Mouse (Mus musculus) gastrocnemius, adult 2 months (tissue): ENCODE measurements around the gene Fam172a. TPM values are rescaled to one million over a fixed set of nuclear protein-coding genes. Genes with fewer than 3 reads are reported as not detected.

Source experiments
- DNase-seq: peaks from one replicate; pipeline ENCODE4 v3.0.0; 2022
- H3K27ac ChIP-seq: fragments of 200-600 bp; 2 replicates; pipeline ENCODE4 v1.8.1; 2022; ENCODE audit warnings: mild to moderate bottlenecking
- H3K4me3 ChIP-seq: fragments of 200-600 bp; 2 replicates; pipeline ENCODE4 v1.8.1; 2022; ENCODE audit warnings: mild to moderate bottlenecking, moderate library complexity
- CTCF ChIP-seq: fragments of 200-600 bp; IDR thresholded peaks from 2 replicates; pipeline ENCODE4 v1.8.1; 2022; ENCODE audit warnings: antibody characterized with exemption, mild to moderate bottlenecking, moderate library complexity
- intact Hi-C: fragments of 180-260 bp; cut with DNase I; formaldehyde crosslinking; loops from one replicate; pipeline ENCODE4 v1.15.1; 2025
- total RNA-seq, 2 experiments: library from RNA; stranded (reverse); gene quantifications; 2 replicates each; pipeline ENCODE4 v1.2.3; 2021

The Fam172a gene
- total RNA-seq, 2 experiments from 2014 or later: 7.8 to 8.7 TPM

DNA sequence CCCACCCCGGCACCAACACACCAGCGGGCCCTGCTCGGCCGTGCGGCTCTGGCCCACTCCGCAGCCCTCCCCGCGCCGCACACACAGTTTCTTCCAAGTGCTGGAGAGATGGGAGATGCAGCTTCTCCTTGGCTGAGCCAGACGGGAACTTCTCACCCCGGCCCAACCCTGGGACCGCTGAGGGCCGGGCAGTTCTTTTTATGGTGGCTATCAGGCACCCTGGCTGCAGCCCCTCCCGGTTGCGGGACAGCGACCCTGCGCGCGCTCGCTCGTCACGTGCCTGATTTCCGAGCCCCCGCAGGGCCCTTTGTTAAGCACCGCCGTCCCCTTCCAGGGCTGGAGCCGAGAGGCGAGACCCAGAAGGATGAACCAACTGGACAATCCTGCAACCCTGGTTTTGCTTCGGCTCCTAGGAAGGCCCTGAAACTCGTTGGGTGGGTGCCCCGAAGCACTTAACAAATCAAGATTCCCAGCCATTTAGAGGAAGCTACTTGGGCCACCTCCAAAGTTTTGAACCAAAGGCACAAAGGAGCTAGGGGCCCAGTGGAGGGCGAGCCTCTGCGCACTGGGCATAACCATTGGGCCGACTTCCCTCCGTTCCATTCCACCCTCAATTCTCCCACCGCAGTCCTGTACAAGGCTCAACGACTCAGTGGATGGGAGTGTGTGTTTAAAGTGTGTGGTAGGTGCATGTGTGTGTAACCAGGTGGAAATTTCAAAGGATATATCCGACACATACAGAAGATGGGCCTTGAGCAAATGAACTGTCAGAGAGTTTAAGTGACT lies 477.7 kb downstream of the Fam172a start:
- intact Hi-C loops: loop anchor here (10.0 kb wide), 1 partner anchor 1135 kb away; no protein-coding TSS in a partner anchor

DNA sequence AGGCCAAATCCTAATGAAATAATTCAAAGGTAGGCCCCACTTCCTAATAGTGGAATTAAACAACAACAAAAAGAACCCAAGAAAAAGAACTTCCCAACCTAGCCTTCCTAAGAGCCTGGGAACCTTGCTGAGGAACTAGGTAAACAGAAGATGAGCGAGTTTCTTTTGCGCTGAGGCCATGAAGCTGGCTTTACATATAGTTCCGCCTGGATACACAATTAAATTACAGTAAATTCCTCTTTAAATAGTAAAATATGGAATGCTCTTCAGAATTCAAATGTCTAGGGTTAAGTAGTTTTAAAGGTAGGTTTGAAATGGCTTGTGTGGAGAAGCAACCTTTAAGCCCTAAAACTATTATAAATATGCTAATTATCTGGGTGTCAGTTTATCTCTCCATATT lies 478.4 kb downstream of the Fam172a start:
- no peak for DNase-seq
- no peak overlapping the region for H3K27ac ChIP-seq
- TF ChIP-seq CTCF: no peak
- intact Hi-C loops: loop anchor here (10.0 kb wide), 1 partner anchor 1135 kb away; no protein-coding TSS in a partner anchor
- no peak overlapping the region for H3K4me3 ChIP-seq

More for the DNA sequence above, 477.7 kb downstream of the Fam172a start:
- Histone ChIP-seq H3K4me3 (no peak overlapping the region), H3K27ac (no peak overlapping the region)
- no peak for TF ChIP-seq CTCF
- DNase-seq: no peak

DNA sequence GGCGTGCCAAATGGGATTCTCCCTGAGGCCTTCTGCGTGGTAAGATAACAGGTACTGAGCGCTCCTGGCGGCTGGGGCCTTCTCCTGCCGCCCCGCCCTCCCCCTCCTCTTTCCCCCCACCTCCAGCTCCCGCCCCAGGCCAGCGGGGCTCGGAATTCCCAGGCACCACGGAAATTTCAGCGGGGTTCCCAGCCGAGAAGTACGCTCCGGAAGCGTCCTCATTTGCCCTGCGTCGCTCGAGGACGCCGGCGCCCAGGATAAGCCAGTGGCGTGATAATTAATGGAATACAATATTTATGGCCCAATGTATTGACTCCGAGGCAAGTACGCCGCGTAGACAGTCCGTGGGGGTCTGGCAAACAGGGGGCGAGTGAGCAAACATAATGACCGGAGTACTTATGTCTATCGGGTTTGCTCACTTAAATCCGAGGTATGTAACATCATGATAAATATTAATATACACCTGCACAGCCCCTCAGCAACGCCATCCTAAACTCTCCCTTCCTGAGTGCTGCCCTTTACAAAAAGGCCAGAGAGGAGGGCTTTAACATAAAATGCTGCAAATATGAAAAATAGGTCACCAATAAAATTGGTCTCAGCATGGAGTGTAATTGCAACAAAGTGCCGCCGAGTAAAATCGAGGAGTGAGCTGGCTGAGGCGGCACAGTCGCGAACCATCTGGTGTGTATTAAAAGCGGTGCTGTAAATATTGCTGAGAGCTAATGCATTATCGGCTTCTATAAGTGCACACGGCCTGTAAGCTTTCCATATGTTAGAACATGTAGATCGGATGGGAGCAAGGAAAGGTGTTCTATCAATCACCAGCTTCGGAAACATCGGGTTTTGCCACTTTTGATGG lies 479.5 kb downstream of the Fam172a start:
- intact Hi-C loops: loop anchor here (10.0 kb wide), 1 partner anchor 1136 kb away; no protein-coding TSS in a partner anchor
- no peak for DNase-seq
- TF ChIP-seq CTCF: no peak
- Histone ChIP-seq H3K27ac (no peak overlapping the region), H3K4me3 (peak overlapping the region; percentile 51)

DNA sequence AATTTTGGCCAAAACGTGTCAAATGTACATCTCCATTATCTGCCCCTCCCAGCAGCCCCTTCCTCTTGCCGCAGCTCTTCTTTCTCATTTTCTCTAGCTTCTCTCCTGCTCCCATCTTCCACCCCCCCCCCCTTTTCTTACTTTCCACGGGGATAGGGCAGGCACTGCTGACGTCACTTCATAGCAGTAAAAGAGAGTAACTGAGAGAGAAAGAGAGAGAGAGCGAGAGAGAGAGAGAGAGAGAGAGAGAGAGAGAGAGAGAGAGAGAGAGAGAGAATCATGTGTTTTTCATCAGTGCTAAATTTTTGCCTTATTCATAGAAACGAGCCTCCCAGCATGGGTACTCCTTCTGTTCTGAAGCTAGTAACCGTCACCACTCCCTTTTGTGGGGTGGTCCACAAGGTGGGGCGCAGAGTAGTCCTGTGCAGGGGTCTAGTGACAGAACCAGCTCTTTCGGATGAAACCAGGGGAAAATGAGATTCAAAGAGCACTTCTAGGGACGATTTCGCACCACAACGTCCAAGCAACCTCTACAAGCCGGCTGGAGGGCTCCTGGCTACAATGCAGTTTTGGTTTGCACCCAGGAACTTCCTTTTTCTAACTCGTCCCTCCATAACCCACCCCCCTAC lies 480.2 kb downstream of the Fam172a start:
- Histone ChIP-seq H3K4me3 (peak overlapping the region; percentile 51), H3K27ac (no peak overlapping the region)
- DNase-seq: no peak
- intact Hi-C loops: loop anchor here (10.0 kb wide), 1 partner anchor 1137 kb away; no protein-coding TSS in a partner anchor
- no peak for TF ChIP-seq CTCF

DNA sequence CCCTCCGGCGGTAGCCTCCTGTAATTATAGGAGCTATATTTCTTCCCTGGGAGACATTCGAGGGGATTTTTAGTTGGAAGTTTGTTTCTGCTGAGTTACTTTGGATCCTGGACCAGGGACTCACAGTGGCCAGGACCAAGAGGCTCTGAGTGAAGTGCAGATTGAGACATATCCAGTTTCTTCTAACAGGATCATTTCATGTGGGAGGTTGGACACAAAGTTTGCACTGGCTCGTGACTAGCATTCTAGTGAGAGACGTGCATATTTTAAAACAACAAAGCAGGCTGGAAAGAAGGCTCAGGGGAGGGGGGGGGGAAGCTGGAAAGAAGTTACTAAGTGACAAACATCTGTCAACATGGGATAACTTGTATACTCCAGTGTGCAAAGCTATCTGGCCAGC lies 481.2 kb downstream of the Fam172a start:
- no peak for TF ChIP-seq CTCF
- no peak for DNase-seq
- no peak overlapping the region for H3K4me3 ChIP-seq
- H3K27ac ChIP-seq: no peak overlapping the region
- intact Hi-C loops: loop anchor here (10.0 kb wide), 1 partner anchor 1138 kb away; no protein-coding TSS in a partner anchor

DNA sequence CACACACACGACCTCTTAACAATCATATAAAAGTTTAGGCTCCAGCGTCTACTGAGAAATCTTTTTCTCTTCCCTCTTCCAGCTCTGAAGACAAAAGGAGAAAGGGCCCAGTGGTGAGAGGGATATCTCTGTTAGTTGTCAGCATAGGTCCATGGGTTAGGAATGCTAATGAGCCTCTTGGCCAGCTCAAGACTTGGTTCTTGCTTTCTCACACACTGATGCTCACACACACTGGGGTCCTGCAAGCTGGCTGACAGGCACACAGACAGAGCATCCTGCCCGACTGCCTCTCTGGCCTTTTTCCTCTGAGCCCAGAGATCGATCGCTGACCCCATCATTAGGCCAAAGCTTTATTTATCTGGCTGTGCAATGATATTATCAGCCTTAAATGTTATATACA lies 482.2 kb downstream of the Fam172a start:
- no peak for TF ChIP-seq CTCF
- no peak for DNase-seq
- H3K4me3 ChIP-seq: no peak overlapping the region
- H3K27ac ChIP-seq: no peak overlapping the region
- intact Hi-C loops: loop anchor here (10.0 kb wide), 1 partner anchor 1139 kb away; no protein-coding TSS in a partner anchor

DNA sequence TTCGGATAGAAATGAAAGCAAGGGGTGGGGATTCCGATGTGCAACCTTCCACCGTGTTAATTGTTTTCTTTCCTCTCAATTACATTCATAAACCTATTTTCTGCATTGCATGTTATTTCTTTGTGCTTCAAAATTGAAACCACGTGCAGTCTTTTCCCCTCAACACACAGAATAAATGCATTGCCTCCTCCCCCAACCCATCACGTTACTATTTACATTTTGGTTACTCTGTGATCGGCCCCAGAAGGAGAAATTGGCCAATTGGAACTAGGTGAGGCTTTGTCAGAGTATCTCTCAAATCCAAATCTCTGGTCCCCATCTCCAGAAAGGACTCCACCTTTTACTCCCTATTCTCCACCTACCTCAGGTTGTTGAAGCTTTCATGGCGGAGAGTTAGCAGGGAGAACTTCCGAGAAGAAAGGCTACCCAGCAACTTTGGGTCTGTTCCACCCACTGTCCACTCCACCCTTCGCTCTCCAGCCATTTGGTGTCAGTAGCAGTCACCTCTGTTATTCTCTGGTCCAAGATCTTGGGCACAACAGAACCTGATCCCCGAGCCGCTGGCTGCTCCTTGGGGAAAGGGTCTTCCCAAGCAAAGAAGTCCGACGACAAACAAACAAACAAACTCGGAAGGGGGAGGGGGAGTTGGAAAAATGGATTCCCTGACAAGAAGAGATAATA lies 483.1 kb downstream of the Fam172a start:
- intact Hi-C loops: loop anchor here (5.0 to 10.0 kb wide), 2 partner anchors 203 to 1140 kb away; no protein-coding TSS in a partner anchor
- Histone ChIP-seq H3K27ac (no peak overlapping the region), H3K4me3 (no peak overlapping the region)
- no peak for TF ChIP-seq CTCF
- DNase-seq: no peak

DNA sequence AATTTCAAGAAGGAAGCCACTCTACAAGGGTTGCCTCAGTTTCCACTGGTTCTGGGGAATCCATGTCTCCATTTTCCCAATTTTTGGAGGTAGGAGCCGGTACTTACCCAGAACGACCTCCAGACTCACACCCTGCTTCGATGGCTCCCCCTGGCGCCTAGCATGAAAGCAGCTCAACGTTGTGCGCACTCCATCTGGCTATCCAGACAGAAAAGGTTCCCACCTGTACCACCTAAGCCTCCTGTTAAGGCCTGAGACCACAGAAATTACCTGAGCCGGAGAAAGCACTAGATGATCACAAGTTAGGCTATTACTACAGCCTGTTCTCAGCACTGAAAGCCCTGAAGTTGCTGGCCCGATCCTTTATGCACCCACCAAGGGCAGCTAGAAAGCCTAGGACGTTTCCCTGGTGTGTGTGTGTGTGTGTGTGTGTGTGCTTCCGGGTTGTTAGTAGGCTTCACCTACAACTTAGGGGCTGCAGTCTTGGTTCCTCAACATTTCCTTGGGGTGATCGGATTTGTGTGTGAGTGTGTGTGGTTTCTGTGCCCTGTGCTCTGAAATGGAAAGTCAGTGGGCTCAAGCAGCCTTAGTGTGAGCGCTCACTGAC lies 484.6 kb downstream of the Fam172a start:
- Histone ChIP-seq H3K4me3 (no peak overlapping the region), H3K27ac (no peak overlapping the region)
- no peak for DNase-seq
- intact Hi-C loops: loop anchor here (5.0 to 10.0 kb wide), 2 partner anchors 204 to 1142 kb away; no protein-coding TSS in a partner anchor
- TF ChIP-seq CTCF: peak; percentile 57

DNA sequence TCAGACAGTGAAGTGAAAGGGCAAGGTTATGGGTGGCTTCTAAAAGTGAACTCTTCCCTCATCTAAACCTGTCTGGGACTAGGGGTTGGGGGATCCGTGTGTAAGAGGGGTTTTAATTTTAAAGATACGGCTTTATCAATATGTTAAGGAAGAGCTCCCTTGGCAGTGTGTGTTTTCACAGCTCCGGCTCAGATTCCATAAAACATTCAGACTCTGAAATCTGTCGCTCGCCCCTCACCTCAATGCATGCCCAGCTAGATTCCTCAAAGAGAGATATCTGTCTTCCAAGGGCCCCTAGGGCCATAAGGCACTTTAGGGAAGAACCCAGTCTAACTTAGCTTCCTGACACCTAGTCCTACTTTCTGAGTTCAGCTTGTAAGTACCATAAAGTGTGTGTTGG lies 486.0 kb downstream of the Fam172a start:
- H3K27ac ChIP-seq: no peak overlapping the region
- DNase-seq: no peak
- TF ChIP-seq CTCF: no peak
- no peak overlapping the region for H3K4me3 ChIP-seq
- intact Hi-C loops: loop anchor here (5.0 to 10.0 kb wide), 2 partner anchors 206 to 1143 kb away; no protein-coding TSS in a partner anchor

DNA sequence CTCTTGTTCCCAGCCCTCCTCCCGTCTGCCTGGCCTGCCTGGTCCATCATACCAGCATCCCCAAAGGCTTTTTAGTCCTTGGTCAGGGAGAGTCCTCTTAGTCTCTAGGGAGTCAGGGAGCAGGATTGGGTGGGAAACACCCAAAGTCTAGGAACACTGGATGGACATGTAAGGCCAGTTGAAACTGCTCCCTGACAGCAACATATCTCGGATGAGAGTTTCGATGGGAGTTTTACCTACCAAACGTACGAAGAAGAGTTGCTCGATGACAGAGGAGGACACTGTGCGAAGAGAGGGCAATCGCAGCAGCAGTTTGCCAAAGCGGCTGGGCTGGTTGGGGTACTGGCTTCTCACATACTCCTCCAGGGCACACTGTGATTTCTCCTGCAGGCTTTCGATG lies 487.8 kb downstream of the Fam172a start:
- TF ChIP-seq CTCF: no peak
- Histone ChIP-seq H3K4me3 (no peak overlapping the region), H3K27ac (no peak overlapping the region)
- no peak for DNase-seq
- intact Hi-C loops: loop anchor here (5.0 to 10.0 kb wide), 2 partner anchors 207 to 1145 kb away; no protein-coding TSS in a partner anchor

DNA sequence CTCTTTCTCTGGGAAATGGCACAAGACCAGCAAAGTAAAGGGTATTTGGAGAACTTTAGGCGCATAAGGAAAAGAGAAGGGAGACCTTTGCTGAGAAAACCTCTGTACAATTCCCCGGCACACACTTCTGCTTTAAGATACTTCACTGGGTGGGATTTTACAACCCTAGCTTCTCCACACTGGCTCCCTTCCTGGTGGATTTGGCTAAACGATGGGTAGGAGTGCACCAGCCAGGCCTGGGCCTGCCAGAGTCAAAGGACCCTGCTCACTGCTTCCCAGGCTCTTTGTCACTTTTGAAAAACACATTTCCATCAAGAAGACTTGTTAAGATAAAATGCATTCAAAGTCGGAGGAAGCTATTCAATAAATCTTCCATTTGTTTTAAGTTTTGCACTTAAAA lies 491.4 kb downstream of the Fam172a start:
- Histone ChIP-seq H3K4me3 (no peak overlapping the region), H3K27ac (no peak overlapping the region)
- TF ChIP-seq CTCF: no peak
- intact Hi-C loops: no loop called here
- no peak for DNase-seq
